Mouse (Mus musculus): Measurements from ENCODE around the gene Oaz2.
"Not testable (repeated sequence)": the region's sequence is repeated elsewhere in the genome, so short reads cannot be mapped to it uniquely, and the experiment has no call there.

The Oaz2 gene

DNA sequence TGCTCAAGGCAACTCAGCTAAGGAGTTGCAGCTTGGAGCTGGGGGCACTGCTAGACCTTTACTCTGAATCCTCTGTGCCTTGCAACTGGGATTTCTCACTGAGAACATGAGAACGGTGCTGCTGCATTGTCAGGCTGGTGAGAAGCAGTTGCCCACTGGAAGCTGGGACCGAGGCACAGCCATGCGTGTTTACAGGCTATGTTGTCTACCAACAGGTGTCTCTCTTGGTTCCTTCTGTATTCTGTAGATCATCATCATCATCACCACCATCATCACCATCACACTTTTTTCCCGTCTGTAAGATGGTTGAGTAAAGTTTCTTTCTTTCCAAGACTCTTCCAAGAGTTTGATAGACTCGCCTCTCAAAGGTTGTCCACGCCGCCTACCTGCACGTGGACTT is at the start of gene Oaz2:
Oaz2 (plus strand) TSS at position 301 of the 400 bp plus-strand sequence.
- DNase-seq = no peak

DNA sequence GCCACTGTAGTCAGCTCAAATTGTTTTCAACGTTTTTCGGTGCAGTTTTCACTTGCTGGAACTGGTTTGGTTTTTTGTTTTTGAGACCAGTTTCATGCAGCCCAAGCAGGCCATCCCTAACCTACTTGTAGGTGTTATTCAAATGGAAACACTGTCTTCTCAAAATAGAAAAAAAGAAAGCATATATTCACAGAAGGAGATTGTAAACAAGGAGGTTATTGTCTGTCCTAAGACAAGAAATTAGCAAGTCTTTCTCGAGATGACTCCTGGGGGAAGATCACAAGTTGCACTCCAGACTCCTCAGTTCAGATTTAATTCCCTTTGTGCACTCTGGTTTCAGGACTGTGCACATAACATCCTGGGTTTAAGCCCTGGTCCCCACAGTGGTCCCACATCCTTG is 48.5 kb upstream of the Oaz2 start:
- DNase-seq = no peak

DNA sequence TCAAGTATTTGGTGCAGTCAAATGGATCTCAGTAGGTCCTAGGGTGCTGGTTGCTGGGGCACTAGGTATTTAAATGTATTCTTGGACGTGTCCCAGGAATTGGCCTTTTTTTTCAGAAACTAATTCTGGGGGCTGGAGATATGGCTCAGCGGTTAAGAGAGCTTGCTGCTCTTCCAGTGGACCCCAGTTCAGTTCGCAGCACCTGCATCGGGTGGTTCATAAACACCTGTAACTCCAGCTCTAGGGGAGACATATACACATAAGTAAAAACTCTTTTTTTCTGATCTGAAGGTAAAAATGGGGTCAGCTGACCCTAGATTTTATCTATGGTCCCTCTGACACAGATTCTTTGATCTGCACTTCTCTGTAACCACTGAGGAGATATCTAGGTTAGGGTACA is 46.6 kb upstream of the Oaz2 start:
- no peak for DNase-seq

DNA sequence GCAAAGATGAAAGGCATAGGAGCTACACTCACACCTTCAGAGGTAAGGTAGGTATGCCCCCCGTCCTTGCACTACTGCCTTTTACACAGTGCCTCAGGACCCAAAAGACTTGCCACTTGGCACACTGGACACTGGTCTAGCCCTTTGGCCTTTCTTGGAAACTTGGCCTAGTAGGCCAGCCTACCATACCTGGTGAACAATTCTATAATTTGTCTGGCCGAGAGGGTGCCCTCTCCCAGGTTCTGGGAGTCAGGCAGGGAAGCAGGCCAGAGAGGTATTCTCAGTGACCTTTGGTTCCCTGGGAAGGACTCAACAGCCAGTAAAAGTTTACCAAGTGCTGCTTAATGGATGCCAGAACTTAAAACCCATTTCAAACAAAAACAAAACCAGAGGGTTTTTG is 46.1 kb upstream of the Oaz2 start:
- DNase-seq = no peak

DNA sequence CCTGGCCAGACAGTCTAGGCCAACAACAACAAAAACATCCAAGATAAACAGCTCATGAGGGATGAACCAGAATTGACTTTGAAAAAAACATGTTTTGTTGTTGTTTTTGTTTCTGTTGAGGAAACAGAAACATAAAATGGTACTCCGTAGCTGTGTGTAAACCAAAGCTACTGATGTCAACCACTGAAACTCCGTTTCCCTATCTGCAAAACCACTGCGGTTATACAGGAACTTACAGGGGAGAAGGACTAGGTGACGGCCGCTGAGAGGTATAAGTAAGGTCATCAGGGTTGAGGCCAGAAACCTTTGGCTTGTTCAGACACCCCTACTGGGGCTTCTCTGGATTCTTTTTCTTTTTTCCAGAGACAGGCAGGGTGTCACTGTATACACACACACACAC is 45.0 kb upstream of the Oaz2 start:
- no peak for DNase-seq

DNA sequence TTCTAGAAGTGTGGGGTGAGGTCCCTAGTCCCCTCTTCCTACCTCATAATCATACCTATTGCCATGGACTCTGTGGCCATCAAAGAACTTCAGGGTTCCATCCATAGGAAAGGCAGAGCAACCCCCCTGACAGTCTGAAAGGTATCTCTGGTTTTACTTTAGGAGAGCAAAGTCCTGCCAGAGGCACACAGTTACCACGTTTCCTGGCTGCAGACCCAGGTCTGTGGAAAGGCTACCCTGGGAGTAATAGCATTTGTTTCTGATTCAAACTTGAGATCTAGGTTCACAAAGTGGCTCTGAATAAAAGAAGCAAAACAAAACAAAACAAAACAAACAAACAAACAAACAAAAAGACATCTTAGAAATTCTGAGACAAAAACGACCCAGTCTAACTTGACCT is 43.5 kb upstream of the Oaz2 start:
- no peak for DNase-seq

DNA sequence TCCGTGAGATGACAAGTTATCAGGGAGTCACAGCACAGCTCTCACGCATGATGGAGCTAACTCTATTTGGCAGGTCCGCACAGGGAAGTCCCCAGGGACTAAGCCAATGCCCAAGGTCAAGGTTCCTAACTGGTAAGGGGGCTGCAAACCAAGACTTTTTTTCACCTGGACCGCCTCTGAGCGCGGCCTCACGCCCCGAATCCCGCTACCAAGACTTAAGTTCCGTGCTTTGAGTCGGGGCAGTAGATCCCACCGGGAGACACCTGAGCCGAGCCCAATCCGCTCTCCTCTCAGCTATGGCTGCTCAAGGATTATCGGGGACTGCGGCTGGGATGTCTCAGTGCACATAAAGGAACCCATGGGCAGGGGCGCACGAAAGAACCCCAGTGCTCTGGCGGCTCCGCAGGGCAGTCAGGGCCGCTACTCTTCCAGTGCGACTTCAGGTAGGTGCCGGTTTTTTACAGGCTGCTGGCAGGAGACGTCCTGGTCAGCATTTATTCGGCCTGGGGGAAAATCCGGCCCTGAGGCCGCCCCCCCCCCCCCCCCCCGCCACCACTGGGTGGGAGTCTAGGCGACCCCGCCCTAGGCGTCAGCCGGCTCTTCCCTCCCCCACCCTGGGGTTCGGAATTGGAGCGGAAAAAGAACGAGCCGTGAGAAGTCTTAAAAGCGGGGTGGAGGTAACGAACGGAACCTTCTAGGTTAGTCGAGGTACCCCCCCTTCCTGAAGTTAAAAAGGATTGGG is 38.6 kb upstream of the Oaz2 start, which contains the start of gene Rbpms2:
Rbpms2 (plus strand) TSS at position 624 of the 742 bp plus-strand sequence.
- DNase-seq = peak in 1 of 2 experiments; percentile 37

DNA sequence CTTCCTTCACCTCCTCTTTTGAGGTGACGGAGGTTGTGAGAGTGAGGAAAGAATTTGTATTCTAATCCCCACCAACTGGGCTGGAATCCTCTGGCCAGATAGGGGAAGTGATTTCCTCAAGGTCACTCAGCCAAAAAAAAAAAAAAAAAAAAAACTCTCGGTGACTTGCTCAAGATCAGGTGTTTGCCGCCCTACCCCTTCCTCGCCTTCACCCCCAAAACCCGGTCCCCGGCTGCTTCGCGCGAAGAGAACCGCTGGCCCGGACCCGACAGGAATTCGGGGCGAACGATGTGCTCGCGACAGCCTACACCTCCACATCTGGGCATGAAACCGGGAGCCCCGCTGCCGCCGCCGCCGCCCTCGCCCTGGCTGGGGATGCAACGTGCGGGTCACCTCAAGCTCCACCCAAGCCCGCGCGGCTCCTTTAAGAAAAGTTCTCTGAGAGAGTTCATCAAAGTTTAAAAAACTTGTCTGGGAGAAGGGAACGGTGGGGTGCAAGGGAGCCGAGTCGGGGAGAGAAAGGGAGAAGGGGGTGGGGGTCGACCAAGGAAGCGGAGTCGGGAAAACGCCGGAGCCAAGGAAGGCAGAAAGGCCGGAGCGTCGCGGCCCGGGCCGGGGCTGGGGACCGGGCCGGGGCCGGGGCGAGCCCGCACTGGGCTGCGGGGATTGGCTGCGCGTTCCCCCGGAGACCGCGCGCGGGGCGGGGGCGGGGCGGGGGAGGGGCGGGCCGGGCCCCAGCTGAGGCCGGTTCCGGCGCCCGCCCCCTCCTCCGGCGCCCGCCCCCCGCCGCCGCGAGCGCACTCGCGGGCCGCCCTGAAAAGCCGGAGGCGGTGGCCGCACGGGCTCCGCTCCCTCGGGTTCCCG is 37.8 kb upstream of the Oaz2 start:
- peak; percentile 34 to 42 for DNase-seq

DNA sequence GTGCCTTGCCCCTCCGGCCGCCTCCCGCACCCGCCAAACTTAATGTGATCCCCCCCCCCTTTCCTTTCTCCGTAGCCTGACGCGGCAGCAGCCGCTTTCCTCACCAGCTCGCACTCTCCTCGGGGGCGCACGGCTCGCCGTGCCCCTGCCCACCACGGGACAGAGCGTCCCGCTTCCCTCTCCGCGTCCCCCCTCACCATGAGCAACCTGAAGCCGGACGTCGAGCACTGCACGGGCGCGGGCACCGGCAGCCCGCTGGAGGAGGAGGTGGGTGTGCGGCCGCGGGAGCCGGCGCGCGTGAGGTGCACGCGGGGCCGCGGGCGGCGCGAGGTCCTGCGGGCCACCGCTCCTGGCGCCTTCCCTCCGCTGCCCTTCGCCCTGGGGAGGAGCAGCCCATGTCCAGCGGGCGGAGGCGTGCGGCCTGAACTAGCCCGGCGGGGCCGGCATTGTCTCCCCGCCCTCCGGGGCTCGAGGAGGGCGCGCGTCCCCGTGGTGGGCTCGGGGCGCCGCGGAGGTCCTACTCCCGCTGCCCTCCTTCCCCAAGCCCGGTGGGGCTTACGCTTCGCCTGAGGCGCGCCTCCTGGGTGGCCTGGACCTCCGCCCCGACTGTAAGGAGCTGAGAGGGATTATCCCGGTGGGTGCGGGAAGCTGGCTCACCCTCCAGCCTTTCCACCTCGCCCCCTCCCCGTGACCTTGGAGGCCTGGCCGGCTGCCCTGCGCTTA is 37.0 kb upstream of the Oaz2 start:
- DNase-seq = peak; percentile 8 to 19

DNA sequence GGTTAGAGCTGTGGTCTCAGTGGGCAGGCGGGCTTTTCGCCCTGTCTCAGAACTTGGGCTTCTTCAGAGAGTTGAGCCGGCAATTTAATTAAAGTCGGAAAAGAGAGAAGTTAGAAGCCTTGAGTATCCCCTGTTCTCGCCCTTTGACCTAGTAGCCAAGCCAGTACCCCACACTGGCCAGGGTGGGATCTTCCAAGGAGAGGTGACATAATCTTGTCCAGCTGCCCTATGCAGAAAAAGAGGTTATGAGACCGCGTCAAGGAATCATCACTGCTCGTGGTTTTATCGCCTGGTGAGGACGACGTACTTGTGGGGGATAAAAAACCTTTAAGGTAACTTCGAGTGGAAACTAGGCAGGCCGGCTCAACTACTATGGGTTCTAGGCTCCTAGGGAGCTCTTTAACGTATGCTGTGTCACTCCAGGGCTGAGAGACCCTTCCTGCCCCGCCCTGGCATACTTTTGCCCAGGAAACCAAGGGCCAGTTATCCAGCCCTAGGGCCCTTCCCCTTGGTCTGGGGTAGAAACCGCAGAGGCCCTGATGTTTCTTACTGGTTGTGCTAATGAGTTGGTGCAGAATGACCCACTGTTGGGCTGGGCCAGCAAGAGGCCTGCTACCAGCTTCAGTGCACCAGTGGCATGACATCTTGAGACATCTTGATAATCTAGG is 36.3 kb upstream of the Oaz2 start:
- DNase-seq = no peak

DNA sequence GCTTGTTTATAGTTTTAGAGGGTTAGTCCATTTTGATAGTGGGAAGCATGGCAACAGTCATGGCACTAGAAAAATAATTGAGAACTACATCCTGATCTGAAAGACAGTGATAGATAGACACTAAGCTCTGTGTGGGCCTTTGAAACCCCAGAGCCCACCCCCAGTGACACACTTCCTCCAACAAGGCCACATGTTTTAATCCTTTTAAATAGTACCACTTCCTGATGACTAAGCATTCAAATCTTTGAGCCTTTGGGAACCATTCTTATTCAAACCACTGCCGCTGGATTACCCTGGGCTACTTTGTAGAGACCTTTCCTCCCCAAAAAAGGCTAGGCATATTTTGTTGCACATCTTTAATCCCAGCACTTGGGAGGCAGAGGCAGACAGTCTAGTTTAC is 32.0 kb upstream of the Oaz2 start:
- DNase-seq = no peak

DNA sequence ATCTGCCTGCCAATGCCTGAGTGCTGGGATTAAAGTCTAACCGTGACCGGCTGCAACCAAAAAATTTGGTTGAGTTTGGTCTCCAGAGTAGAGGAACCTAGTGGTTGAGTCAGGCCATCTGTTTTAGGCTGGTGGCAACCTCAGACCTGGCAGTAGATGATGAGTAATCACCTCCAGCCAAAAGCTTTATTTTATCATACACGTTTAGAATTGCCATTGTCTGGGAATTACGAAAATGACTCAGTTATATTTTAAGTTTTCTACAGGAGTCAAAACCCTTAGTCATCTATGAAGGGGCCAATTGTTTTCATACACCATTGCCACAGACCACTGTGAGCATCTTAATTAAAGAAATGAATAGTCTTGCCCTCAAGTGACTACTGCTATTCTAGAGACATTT is 30.9 kb upstream of the Oaz2 start:
- DNase-seq = no peak

DNA sequence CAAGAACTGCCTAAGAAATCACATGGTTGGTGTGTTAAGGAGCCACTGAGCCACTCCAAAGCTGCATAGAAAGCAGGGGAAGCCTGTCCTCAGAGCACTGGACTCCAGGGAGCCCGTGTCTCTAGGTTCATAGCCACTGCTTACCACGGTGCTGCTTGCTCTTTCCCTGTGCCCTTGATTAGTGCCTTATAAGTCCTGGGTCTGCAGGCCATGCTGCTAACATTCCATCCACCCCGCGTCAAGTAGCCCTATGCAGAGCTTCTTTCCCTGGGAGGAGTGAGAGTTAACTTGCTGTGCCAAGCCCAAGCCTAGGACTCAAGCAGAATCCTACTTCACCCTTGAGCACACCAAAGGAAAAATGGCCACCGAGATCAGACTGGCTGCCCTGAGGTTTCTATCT is 28.7 kb upstream of the Oaz2 start:
- DNase-seq = no peak

DNA sequence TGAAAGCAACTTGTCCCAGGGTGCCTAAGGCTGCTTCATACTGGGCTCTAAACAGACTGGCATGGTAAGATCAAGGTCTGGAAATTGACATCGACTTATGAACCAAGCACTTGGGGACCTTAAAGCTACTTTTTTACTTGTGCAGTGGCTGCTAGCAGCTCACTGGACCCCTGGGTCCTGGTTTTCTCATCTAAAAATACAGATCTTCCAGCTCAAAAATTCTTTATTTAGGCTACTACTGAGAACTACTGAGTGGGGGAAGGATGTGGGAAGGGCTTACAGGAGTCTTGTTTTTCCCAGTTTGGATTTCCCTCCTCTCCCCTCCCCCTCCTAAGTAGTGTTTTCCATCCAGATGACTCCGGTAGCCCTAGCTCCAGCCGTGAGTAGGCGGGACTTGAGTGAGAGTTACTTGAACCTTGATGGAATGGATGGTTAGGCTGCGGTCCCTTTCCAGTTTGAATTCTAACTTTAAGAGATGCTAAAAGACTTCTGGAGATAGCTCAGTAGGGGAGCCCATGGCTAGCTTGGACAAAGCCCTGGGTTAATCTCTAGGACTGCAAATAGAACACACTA is 26.9 kb upstream of the Oaz2 start:
- DNase-seq = no peak

DNA sequence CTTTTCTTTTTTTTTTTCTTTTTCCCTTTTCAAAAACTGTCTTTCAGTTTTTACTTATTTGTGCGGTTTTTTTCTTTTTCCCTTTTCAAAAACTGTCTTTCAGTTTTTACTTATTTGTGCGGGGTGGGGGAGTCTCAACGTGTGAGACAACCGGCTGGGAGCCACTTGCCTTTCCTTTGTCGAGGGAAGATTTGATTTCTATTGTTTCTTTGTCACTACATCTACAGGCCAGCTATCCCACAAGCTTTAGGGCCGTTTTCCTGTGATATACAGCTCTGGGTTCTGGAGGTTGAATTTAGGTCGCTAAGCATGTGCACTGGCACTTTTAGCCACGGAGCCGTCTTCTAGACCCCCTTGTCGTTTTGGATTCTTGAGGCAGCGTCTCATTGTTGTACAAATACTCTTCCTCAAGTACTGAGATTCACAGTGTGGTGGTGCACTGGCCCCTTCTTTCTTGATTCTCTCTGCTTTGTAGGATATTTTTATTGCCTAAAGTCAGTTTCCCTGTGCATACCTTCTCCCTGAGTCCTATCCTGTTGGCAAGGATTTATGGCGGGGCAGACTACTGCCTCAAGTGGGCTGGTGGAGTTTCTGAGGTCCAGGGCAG is 26.3 kb upstream of the Oaz2 start:
- DNase-seq = no peak

DNA sequence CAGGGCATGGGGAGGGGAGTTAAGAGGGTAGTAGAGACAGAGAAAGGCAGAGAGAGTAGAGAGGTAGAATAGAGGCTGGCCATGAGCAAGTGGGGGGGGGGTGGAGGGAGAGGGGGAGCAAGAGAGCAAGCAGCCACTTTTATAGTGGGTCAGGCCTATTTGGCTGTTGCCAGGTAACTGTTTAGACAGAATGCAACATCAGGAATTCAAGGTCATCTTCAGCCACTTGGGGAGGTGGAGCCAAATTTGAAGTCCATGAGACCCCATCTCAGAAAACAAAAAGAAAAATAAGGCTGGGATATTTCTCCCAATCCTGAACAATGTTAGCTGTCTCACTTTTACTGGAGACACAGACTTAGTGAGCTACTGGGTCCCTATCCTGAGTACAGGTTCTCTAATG is 25.3 kb upstream of the Oaz2 start:
- DNase-seq = no peak

DNA sequence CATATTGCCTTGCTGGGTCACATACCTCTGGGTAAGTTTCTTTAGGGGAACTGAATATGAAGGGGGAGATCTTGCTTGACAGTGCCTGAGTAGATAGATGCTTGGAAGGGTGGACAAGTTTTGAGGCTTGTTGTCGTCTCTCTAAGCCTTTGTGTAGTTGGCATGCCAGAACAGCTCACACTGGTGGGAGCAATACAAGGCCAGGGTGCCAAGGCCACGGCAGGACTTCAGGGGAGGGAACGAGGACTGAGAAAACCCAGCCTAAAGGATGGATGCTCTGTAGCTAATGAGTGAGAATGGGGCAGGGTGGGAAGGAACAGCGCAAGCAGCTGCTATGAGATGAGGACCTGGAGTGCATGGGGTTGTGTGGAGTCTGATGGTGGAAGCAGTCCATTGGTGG is 22.8 kb upstream of the Oaz2 start:
- DNase-seq = no peak

DNA sequence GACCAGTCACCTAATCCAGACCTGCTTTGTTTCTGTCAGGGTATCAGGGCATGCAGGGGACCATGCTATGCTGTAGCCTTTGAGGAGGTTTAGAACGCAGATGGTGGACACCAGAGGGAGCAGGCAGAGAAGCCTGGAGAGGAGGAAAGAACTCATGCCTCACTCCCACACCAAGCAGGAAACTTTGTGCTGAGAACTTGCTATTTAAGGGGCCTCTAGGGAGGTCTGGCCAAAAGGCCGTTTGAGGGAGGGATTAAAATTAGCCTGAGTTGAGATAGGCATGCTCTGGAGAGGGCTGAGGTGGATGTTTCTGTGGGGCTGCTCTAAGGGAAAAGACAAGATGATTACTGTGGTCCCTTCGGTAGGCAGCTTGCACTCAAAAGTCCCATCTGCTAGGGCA is 21.8 kb upstream of the Oaz2 start:
- DNase-seq = no peak

DNA sequence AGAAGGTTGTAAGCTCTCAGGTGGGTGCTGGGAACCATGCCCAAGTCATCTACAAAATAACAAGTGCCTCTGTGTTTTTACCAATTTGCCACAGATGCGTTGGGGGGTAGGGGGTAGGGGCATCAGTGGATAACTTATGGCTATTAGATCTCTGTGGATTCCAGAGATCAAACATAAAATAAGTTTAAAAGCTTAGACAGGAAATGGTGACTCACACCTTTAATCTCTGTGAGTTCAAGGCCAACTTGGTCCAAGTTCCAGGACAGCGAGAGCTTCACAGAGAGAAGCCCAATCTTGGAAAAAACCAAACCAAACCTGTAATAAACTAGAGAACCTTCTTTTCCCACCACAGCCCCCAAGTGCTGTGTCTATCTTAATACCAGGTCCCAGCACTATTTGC is 21.0 kb upstream of the Oaz2 start:
- no peak for DNase-seq

DNA sequence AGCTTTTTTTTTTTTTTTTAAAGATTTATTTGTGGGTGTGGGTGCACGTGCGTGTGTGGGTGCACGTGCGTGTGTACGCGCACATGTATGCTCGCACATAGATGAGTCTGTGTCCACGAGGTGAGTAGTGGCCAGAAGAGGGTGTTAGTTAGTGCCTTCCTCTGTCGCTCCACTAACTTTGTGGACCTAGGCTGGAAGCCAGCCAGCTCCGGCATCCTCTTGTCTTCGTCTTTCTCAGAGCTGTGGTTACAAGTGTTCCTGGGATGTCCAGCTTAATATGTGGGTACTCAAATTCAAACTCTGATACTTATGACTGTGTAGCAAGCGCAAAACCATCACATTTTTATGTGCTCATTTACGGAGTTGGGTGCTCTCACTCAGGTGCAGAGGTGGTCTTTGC is 19.1 kb upstream of the Oaz2 start:
- no peak for DNase-seq

DNA sequence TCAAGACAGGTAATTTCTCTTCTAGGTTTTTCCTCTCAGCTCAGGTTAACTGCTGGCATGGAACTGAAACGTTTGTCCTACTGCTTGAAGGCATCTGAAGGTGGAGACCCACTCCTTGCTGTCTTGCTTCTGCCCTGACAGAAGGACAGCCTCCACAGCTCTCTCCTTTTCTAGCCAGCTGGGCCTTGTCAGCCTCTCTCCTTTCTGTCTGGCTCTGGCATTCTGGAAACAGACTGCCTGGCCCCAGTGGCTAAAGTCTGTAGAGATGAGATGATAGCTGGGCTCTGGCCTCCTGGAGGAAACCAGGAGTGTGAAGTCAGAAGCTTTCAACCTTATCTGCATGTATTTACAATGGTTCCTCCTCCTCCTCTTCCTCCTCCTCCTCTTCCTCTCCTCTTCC is 17.8 kb upstream of the Oaz2 start:
- no peak for DNase-seq

DNA sequence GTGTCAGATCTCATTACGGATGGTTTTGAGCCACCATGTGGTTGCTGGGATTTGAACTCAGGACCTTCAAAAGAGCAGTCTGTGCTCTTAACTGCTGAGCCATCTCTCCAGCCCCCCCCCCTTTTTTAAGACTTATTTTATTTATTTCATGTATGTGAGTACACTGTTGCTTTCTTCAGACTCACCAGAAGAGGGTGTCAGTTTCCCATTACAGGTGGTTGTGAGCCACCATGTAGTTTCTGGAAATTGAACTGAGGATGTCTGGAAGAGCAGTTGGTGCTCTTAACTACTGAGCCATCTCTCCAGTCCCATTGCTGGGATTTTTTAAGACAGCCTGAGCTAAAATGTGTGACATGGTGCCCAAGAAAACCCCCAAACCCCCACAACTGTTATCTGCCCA is 15.8 kb upstream of the Oaz2 start:
- not testable (repeated sequence) for DNase-seq
